Mouse (Mus musculus) adipocyte (in vitro differentiated cells): Measurements from ENCODE around the gene Prf1.

Experiments used
- DNase-seq: peaks from one replicate; pipeline ENCODE4 v3.0.0-alpha.2; 2016; ENCODE audit warnings: low spot score

Gene Prf1

DNA sequence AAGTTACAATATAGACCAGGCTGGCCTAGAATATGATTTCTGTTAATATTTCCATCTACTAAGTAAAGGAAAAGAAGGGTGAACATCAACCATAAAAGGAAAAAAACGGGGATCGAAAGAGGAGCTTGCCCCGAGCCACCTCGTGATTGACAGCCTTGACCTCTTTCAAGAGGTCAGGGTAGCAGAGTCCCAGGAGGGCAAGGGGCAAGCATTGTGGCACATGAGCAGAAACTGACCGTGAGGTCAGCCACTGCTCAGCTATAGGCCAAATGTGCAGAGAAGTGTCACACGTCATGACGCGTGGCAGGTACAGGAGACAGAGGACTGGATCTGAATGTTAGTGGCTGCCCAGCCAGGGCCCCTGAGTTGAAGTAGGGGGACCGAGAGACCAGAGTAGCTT is 42.6 kb downstream of the Prf1 start:
- DNase-seq, result no peak

DNA sequence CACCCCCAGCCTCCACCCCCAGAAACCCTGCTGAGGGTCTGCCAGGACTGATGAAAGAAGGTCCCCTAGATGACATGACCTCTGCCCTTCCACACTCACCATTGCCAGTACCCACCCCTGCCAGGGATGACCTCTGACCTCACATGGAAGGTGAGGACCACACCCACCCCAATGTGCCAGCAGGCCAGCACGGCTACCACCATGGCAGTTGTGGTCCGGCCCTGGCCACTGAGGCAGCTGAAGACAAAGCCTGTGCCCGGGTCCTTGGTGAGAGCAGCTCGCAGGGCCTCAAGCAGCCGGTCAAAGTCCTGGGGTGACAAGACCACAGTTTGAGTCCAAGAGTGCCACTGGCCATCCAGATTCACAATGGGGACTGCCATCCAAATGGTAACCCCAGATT is 43.4 kb downstream of the Prf1 start:
- DNase-seq, result no peak

GRCm38 (mm10) chr10:61341557-61341956 is 43.9 kb downstream of the Prf1 start:
- DNase-seq, result peak; percentile 71

- DNase-seq, result no peak
Measured at GRCm38 (mm10) chr10:61342750-61343149, 45.1 kb downstream of the Prf1 start.

- DNase-seq, result peak; percentile 60
Measured at GRCm38 (mm10) chr10:61343950-61344349, 46.3 kb downstream of the Prf1 start.

GRCm38 (mm10) chr10:61345179-61345578 is 47.5 kb downstream of the Prf1 start:
- no peak for DNase-seq

GRCm38 (mm10) chr10:61346374-61346773 is 48.7 kb downstream of the Prf1 start:
- DNase-seq, result no peak

GRCm38 (mm10) chr10:61351216-61351615 is 53.6 kb downstream of the Prf1 start:
- no peak for DNase-seq
